Mouse (Mus musculus): ENCODE results near the gene Atg4d. TPM values are rescaled to one million over a fixed set of nuclear protein-coding genes. Genes with fewer than 3 reads are reported as not detected.
A peak's percentile ranks its signal among the peaks of the same experiment; 100 is the strongest.

Atg4d gene
- polyA plus RNA-seq, 1 experiment from 2014 or later, result 44.7 TPM

- Histone ChIP-seq H3K9ac (ENCODE audit: low read depth, low read length) (peak within 1 kb of the TSS; percentile 92), H3K27me3 (replicated peaks; ENCODE audit: control insufficient read depth, insufficient read depth, low read length) (peaks cover 14% of the 10 kb centered on the region), H3K4me3 (ENCODE audit: low read depth, low read length) (peak within 1 kb of the TSS; percentile 94), H3K27ac (ENCODE audit: low read depth, low read length) (peak within 1 kb of the TSS; percentile 97), H3K4me2 (replicated peaks; ENCODE audit: low read depth) (peak within 1 kb of the TSS; percentile 87), H3K4me1 (replicated peaks; ENCODE audit: control insufficient read depth, insufficient read depth, low read length) (peaks cover 11% of the 10 kb centered on the region; the same call in 1 of the 2 replicates), H3K36me3 (ENCODE audit: control insufficient read depth, insufficient read depth) (peaks cover 21% of the 10 kb centered on the region), H3K9me3 (ENCODE audit: control insufficient read depth) (no peaks in the 10 kb centered on the region)
- TF ChIP-seq CTCF (IDR thresholded peaks at IDR 0.05; ENCODE audit: low read depth), result peak; percentile 13; the same call in 1 of the 2 replicates
- WGBS, result under 1% methylated on average over 75 of the region's 90 CpGs
- peak; percentile 78 for ATAC-seq
Observed at GRCm38 (mm10) chr9:21238733-21239464, 26.2 kb upstream of the Atg4d start, which contains the start of gene Keap1. Gene Keap1 (minus strand): TSS chr9:21239361.

GRCm38 (mm10) chr9:21239465-21239848 is 25.6 kb upstream of the Atg4d start:
- 20% methylated on average over 4 of the region's 4 CpGs for WGBS
- TF ChIP-seq CTCF (IDR thresholded peaks at IDR 0.05; ENCODE audit: low read depth), result no peak
- no peak for ATAC-seq

GRCm38 (mm10) chr9:21241343-21241742 is 23.8 kb upstream of the Atg4d start:
- WGBS, result 10% methylated on average over 11 of the region's 11 CpGs
- TF ChIP-seq CTCF (IDR thresholded peaks at IDR 0.05; ENCODE audit: low read depth), result peak; percentile 99

More at GRCm38 (mm10) chr9:21239465-21239848, 25.6 kb upstream of the Atg4d start:
- peaks cover 15% of the 10 kb centered on the region for H3K36me3 ChIP-seq (ENCODE audit: control insufficient read depth, insufficient read depth)
- H3K27ac ChIP-seq (ENCODE audit: low read depth, low read length), result peak overlapping the region; percentile 97
- peak overlapping the region; percentile 87 for H3K4me2 ChIP-seq (replicated peaks; ENCODE audit: low read depth)
- H3K9me3 ChIP-seq (ENCODE audit: control insufficient read depth), result no peaks in the 10 kb centered on the region
- peak overlapping the region; percentile 94 for H3K4me3 ChIP-seq (ENCODE audit: low read depth, low read length)
- H3K27me3 ChIP-seq (replicated peaks; ENCODE audit: control insufficient read depth, insufficient read depth, low read length), result peaks cover 19% of the 10 kb centered on the region
- H3K9ac ChIP-seq (ENCODE audit: low read depth, low read length), result peak overlapping the region; percentile 92
- peaks cover 15% of the 10 kb centered on the region for H3K4me1 ChIP-seq (replicated peaks; ENCODE audit: control insufficient read depth, insufficient read depth, low read length)

DNA sequence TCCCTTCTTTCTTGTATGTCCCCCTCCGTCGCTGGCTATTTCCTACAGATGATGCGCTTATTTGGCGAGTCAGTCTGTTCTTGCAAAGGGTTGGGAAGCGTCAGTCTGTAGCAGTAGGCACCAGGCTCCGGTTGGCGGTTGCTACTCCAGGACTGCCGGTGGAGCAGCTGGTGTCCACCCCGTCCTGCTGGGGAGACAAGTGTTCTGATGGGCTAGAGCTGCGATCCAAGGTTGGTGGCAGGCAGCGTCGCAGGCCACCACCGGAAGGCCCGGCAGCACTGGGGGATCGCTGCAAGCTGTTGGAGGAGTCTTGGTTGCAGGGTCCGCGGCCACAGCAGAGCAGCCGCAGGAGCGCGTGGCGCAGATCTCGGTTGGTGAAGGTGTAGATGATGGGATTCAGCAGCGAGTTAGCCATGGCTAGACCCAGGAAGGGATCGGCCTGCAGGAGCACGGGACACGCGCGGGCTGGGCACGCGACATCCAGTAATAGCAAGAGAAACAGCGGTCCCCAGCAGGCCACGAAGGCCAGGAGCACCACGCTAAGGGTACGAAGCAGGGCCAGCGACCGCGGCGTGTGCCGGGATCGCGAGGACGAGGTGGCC is 21.2 kb upstream of the Atg4d start:
- Histone ChIP-seq H3K9me3 (ENCODE audit: control insufficient read depth) (no peaks in the 10 kb centered on the region), H3K4me2 (replicated peaks; ENCODE audit: low read depth) (peak overlapping the region; percentile 76), H3K36me3 (ENCODE audit: control insufficient read depth, insufficient read depth) (no peaks in the 10 kb centered on the region), H3K4me1 (replicated peaks; ENCODE audit: control insufficient read depth, insufficient read depth, low read length) (peaks cover 3% of the 10 kb centered on the region), H3K27me3 (replicated peaks; ENCODE audit: control insufficient read depth, insufficient read depth, low read length) (peaks cover 57% of the 10 kb centered on the region), H3K27ac (ENCODE audit: low read depth, low read length) (no peak overlapping the region), H3K9ac (ENCODE audit: low read depth, low read length) (no peak overlapping the region), H3K4me3 (ENCODE audit: low read depth, low read length) (peak overlapping the region; percentile 47)
- 12% methylated on average over 42 of the region's 42 CpGs for WGBS
- ATAC-seq, result no peak
- no peak for TF ChIP-seq CTCF (IDR thresholded peaks at IDR 0.05; ENCODE audit: low read depth)

More at GRCm38 (mm10) chr9:21241343-21241742, 23.8 kb upstream of the Atg4d start:
- Histone ChIP-seq H3K9ac (ENCODE audit: low read depth, low read length) (no peak overlapping the region), H3K9me3 (ENCODE audit: control insufficient read depth) (no peaks in the 10 kb centered on the region), H3K4me3 (ENCODE audit: low read depth, low read length) (no peak overlapping the region), H3K27ac (ENCODE audit: low read depth, low read length) (no peak overlapping the region), H3K4me2 (replicated peaks; ENCODE audit: low read depth) (no peak overlapping the region), H3K36me3 (ENCODE audit: control insufficient read depth, insufficient read depth) (peaks cover 6% of the 10 kb centered on the region; the same call in 1 of the 2 replicates), H3K4me1 (replicated peaks; ENCODE audit: control insufficient read depth, insufficient read depth, low read length) (peaks cover 15% of the 10 kb centered on the region), H3K27me3 (replicated peaks; ENCODE audit: control insufficient read depth, insufficient read depth, low read length) (peaks cover 38% of the 10 kb centered on the region)
- ATAC-seq, result no peak

DNA sequence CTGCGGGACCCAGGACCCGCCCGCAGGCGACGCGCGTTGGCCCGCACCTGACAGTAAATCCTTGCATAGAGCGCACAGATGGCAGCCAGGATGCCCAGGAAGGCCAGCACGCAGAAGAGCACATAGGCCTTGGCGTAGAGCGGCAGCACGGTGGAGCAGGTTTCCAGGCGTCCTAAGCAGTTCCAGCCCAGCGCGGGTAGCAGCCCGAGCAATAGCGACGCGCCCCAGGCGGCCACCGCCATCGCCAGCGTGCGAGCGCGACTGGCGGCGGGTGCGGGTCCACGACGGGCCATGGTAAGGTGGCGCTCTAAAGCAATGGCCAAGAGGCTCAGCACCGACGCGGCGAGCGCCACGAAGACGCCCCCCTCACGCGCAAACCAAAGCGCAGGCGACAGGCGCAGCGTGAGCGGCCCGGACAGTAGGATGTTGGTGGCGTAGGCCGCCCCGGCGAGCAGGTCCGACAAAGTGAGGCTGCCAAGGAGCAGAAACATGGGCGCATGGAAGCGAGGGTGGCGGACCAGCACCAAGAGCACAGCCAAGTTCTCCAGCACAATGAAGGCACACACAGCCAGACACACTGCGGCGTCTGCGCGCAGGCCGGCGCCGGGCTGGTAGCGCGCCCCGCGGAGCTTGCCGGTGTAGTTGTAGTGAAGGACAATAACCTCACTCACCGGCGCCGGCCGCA is 20.5 kb upstream of the Atg4d start:
- Histone ChIP-seq H3K4me2 (replicated peaks; ENCODE audit: low read depth) (peak overlapping the region; percentile 76), H3K27me3 (replicated peaks; ENCODE audit: control insufficient read depth, insufficient read depth, low read length) (peaks cover 63% of the 10 kb centered on the region), H3K36me3 (ENCODE audit: control insufficient read depth, insufficient read depth) (no peaks in the 10 kb centered on the region), H3K27ac (ENCODE audit: low read depth, low read length) (no peak overlapping the region), H3K4me1 (replicated peaks; ENCODE audit: control insufficient read depth, insufficient read depth, low read length) (peaks cover 3% of the 10 kb centered on the region), H3K4me3 (ENCODE audit: low read depth, low read length) (peak overlapping the region; percentile 47), H3K9ac (ENCODE audit: low read depth, low read length) (no peak overlapping the region), H3K9me3 (ENCODE audit: control insufficient read depth) (no peaks in the 10 kb centered on the region)
- WGBS, result under 1% methylated on average over 72 of the region's 72 CpGs
- ATAC-seq, result no peak
- peak; percentile 4; the same call in 1 of the 2 replicates for TF ChIP-seq CTCF (IDR thresholded peaks at IDR 0.05; ENCODE audit: low read depth)

DNA sequence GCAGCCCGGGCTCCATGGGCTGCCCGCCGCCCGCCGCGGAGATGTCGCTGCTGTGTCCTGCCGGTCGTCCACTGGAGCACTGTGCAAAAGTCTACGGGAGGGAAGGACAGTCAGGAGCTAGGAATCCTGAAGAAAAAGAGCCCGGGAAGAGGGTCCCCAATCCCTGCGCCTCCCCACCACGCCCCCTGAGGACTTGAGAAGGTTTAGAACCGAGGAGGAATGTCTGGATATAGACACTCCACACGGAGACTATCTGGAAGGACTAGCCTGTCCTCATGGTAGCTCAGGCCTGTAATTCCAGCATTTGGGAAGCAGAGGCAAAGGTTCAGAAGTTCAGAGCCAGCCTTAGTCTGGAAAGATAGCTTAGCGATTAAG is 20.0 kb upstream of the Atg4d start:
- Histone ChIP-seq H3K4me2 (replicated peaks; ENCODE audit: low read depth) (peak overlapping the region; percentile 76), H3K27ac (ENCODE audit: low read depth, low read length) (no peak overlapping the region), H3K27me3 (replicated peaks; ENCODE audit: control insufficient read depth, insufficient read depth, low read length) (peaks cover 69% of the 10 kb centered on the region), H3K4me1 (replicated peaks; ENCODE audit: control insufficient read depth, insufficient read depth, low read length) (peaks cover 3% of the 10 kb centered on the region), H3K4me3 (ENCODE audit: low read depth, low read length) (peak overlapping the region; percentile 47), H3K36me3 (ENCODE audit: control insufficient read depth, insufficient read depth) (no peaks in the 10 kb centered on the region), H3K9ac (ENCODE audit: low read depth, low read length) (no peak overlapping the region), H3K9me3 (ENCODE audit: control insufficient read depth) (no peaks in the 10 kb centered on the region)
- TF ChIP-seq CTCF (IDR thresholded peaks at IDR 0.05; ENCODE audit: low read depth), result no peak
- 4% methylated on average over 16 of the region's 16 CpGs for WGBS
- no peak for ATAC-seq
